Mouse (Mus musculus): Measurements from ENCODE around the gene Rai1.
A peak's percentile ranks its signal among the peaks of the same experiment; 100 is the strongest.

Rai1 gene

GRCm38 (mm10) chr11:60104810-60105592 lies at the start of gene Rai1:
Rai1 (plus strand) TSS chr11:60105013.
- DNase-seq (ENCODE audit: low read depth, low spot score): peak; percentile 69

- DNase-seq (ENCODE audit: low read depth, low spot score): no peak
Measured at GRCm38 (mm10) chr11:60056520-60056919, 48.3 kb upstream of the Rai1 start.

- DNase-seq (ENCODE audit: low read depth, low spot score): no peak
Measured at GRCm38 (mm10) chr11:60057987-60058386, 46.8 kb upstream of the Rai1 start.

GRCm38 (mm10) chr11:60058441-60058840 lies 46.4 kb upstream of the Rai1 start:
- no peak for DNase-seq (ENCODE audit: low read depth, low spot score)

GRCm38 (mm10) chr11:60060026-60060425 lies 44.8 kb upstream of the Rai1 start:
- DNase-seq (ENCODE audit: low read depth, low spot score): no peak

GRCm38 (mm10) chr11:60061504-60062006 lies 43.3 kb upstream of the Rai1 start:
- DNase-seq (ENCODE audit: low read depth, low spot score): no peak

GRCm38 (mm10) chr11:60065267-60065666 lies 39.5 kb upstream of the Rai1 start:
- no peak for DNase-seq (ENCODE audit: low read depth, low spot score)

- DNase-seq (ENCODE audit: low read depth, low spot score): no peak
Measured at GRCm38 (mm10) chr11:60067646-60068045, 37.2 kb upstream of the Rai1 start.

GRCm38 (mm10) chr11:60068631-60069030 lies 36.2 kb upstream of the Rai1 start:
- no peak for DNase-seq (ENCODE audit: low read depth, low spot score)

- DNase-seq (ENCODE audit: low read depth, low spot score): no peak
Measured at GRCm38 (mm10) chr11:60070599-60070998, 34.2 kb upstream of the Rai1 start.

GRCm38 (mm10) chr11:60071221-60071620 lies 33.6 kb upstream of the Rai1 start:
- no peak for DNase-seq (ENCODE audit: low read depth, low spot score)

- DNase-seq (ENCODE audit: low read depth, low spot score): no peak
Measured at GRCm38 (mm10) chr11:60073121-60073520, 31.7 kb upstream of the Rai1 start.

- no peak for DNase-seq (ENCODE audit: low read depth, low spot score)
Measured at GRCm38 (mm10) chr11:60073936-60074502, 30.8 kb upstream of the Rai1 start.

- no peak for DNase-seq (ENCODE audit: low read depth, low spot score)
Measured at GRCm38 (mm10) chr11:60076183-60076582, 28.6 kb upstream of the Rai1 start.

- DNase-seq (ENCODE audit: low read depth, low spot score): peak; percentile 64
Measured at GRCm38 (mm10) chr11:60076790-60077189, 28.0 kb upstream of the Rai1 start.

- DNase-seq (ENCODE audit: low read depth, low spot score): no peak
Measured at GRCm38 (mm10) chr11:60084589-60084988, 20.2 kb upstream of the Rai1 start.

GRCm38 (mm10) chr11:60086676-60087075 lies 18.1 kb upstream of the Rai1 start:
- no peak for DNase-seq (ENCODE audit: low read depth, low spot score)

GRCm38 (mm10) chr11:60088947-60089346 lies 15.9 kb upstream of the Rai1 start:
- no peak for DNase-seq (ENCODE audit: low read depth, low spot score)

GRCm38 (mm10) chr11:60090696-60091421 lies 14.0 kb upstream of the Rai1 start:
- no peak for DNase-seq (ENCODE audit: low read depth, low spot score)

- no peak for DNase-seq (ENCODE audit: low read depth, low spot score)
Measured at GRCm38 (mm10) chr11:60091422-60091761, 13.4 kb upstream of the Rai1 start.

- no peak for DNase-seq (ENCODE audit: low read depth, low spot score)
Measured at GRCm38 (mm10) chr11:60093227-60093626, 11.6 kb upstream of the Rai1 start.

GRCm38 (mm10) chr11:60093984-60094587 lies 10.7 kb upstream of the Rai1 start:
- no peak for DNase-seq (ENCODE audit: low read depth, low spot score)
